Mouse (Mus musculus) layer of hippocampus, postnatal 10 days (tissue): ENCODE results near the gene Mtfp1. TPM values are rescaled to one million over a fixed set of nuclear protein-coding genes. Genes with fewer than 3 reads are reported as not detected.

ENCODE experiments used
- DNase-seq, 2 experiments: peaks; one replicate each; pipeline ENCODE4 v3.0.0; 2021; ENCODE audit warnings: low spot score in 2 of 2
- microRNA-seq, 2 experiments: library from miRNA; unstranded; fragments of <30 nt; microRNA quantifications; one replicate each; pipeline ENCODE4 v1.2.0; 2021
- total RNA-seq, 2 experiments: library from RNA; stranded (reverse); gene quantifications; 2 replicates each; pipeline ENCODE4 v1.2.3; 2021

Gene Mtfp1
- total RNA-seq, 2 experiments from 2014 or later: 62.5 to 66.0 TPM

GRCm38 (mm10) chr11:4087267-4087666 is 8.0 kb downstream of the Mtfp1 start:
- DNase-seq: peak; percentile 26

- no peak for DNase-seq
Measured at GRCm38 (mm10) chr11:4086246-4086645, 9.0 kb downstream of the Mtfp1 start.

DNA sequence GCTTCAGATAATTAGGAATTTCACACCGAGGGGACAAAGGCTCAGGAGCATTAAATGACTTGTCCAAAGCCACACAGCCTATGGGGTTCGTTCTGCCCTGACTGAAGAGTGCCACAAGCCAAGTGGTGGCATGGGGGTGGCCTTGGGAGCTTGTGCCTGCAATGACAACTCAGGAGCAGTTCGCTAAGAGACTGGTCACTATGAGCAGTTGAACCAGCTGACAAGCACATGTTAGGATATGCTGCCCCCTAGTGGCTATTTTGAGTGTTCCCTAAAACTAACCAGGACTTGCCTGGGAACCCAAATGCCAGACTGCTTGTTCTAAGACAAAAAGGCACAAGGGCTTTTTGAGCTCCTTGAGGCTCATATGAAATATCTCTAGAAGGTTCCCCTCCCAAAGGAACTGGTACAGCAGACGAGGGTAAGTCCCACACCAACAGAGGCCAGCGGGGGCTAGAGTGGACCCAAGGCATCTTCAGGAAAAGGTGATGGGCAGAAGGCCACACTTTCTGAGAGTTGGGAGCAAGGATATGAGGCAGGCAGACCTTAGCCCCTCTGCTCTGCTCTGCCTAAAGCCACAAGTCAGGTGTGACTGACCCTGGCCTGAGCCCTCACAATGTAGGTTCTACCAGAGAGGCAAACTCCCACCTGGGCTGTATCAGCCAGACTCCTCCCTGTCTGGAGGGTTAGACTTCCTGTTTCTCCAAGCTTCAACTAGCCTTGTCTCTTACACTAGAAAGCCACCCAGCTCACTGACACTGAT is 11.7 kb downstream of the Mtfp1 start:
- DNase-seq: peak; percentile 70 to 79

DNA sequence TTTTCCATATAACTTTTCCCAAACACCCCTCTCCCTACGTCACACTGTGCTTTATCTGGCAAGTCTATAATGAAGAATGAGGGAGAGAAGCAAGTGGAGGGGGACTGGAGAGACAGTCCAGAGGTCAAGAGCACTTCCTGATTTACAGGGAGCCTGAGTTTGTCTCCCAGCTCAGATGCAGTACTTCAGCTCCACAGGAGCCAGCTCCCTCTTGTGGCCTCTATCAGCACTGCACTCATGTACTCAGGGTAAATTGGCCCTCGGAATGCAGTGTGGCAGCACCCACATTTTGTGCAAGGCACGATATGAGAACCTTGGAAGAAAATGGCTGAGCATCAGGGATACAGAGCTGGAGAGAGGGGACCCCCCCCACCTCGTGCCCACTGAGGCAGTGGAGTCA is 15.0 kb downstream of the Mtfp1 start:
- DNase-seq: peak; percentile 79 to 80

GRCm38 (mm10) chr11:4078267-4078933 is 16.8 kb downstream of the Mtfp1 start:
- no peak for DNase-seq

- no peak for DNase-seq
Measured at GRCm38 (mm10) chr11:4076633-4077032, 18.6 kb downstream of the Mtfp1 start.

DNA sequence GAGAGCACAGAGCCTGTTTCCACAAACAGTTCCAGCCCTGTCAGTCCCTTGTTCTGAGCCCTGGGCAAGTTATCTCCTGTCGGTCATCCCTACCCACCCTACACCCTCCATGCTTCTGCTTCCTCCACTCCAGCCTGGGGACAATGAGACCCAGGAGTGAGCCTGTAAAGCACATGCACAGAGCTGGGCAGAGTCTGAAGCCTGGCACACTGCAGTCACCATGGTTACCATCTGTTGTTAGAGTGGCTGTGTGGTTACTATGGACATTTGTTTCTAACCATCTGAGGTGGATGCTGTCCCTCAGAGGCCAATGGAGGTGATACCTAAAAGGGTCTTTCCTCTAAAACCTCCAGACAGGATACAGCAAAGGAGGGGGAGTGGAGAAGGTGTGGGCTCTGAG is 25.6 kb downstream of the Mtfp1 start:
- DNase-seq: peak in 1 of 2 experiments; percentile 39

DNA sequence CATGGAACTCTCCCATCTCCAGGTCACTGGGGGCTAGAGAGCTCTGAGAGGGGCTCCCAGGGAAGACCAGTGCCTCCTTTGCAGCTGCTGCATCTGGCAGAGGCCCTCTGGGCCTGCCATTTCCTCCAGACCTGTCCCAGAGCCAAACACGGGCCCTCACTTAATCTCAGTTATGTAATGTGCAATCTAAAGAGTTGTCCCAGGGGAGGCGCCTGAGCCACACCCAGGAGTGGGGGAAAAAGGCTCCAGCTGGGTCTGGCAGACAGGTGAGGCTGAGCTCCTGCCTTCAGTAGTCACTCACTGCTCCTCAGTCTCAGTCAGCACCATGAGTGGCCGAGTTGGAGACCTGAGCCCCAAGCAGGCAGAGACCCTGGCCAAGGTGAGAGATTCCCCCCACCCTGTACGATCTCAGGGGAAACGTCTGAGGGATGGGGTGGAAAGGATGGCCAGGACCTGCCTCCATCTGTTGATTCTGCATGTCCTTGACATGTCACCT is 30.6 kb downstream of the Mtfp1 start, which contains the start of gene Sec14l3:
Sec14l3 (plus strand) TSS at position 215 of the 496 bp plus-strand sequence.
- DNase-seq: no peak

DNA sequence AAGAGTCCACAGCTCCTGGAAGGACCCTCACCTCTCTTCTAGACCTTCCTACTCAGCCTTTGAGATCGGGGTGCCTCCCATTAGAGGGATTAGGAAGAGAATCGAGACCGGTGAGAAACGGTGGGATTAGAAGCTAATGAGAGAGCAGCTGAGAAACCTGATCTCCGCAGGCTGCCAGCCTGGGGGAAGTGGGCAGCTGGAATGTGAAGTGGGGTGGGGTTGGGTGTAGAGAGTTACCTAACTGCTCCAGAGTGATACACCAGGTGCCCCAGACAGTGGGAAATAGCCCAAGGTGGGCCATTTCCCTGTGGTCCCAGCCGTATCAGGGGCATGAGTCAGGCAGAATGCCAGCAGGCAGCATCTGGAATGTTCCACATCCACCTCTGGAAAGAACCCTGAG is 32.3 kb downstream of the Mtfp1 start:
- no peak for DNase-seq

DNA sequence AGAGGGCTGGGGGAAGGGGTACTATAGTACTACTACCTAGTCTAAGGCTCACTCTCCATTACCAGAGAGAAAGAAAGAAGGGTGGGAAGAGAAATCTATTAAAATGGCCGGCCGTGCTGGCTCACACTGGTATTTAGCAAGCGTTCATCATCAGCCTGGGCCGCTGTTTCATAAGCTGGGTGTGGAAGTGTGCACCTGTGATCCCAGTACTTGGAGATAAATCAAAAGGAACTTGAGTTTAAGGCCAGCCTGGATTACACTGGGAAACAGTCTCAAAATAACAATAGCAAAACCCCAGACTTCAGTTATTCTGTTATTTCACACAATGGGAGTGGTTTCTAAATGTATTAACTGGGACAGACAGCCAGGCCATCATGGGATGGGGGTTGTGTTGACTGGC is 32.7 kb downstream of the Mtfp1 start:
- no peak for DNase-seq

DNA sequence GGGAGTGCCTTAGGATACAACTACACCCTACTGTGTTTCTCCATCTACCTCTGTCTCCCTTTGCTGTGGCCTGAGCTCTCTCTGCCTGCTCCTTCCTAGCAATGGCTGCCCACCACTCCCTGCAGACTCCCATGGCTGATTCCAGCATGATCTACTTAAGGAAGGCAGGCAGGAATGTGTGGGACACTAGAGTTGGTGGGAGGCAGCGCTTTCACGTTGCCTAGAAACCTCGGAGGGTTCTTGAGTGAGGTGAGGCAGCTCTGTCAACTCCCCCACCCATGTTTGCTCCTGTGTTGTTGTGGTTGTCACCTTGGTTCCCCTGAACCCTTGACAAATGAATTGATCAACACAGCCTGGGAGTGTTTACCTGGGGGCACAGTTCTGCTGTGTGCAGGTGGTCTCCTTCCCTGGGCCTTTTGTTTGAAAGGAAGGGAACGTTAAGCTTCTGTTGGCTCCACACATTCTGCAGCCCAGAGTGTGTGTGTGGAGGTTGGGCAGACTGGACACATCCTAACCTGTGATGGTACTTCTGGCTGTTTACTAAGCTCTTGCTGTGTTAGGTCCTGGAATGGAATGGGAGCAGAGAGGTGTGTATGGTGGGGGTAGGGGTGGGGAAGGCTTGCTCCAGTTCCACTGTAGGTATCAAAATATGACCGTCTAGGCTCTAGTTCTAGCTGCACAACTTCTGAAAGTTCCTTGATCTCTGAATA is 34.2 kb downstream of the Mtfp1 start:
- no peak for DNase-seq

DNA sequence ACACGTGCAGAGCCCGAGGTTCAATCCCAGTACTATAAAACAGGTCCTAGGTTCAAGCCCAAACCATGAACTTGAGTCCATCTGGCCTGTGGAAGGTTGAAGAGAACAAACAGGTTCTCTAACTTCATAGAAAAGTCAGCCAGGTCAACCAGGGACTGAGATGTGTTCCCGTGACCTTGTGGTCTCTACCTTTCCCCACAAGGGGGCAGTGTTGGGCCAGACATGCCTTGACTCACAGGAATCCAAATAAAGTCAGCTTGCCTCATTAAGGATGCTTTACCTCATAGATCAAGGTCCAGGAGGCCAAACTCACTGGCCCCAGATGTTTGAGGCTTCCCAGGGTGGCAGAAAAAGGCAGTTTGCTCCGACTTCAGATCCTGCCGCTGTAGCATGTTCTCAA is 41.7 kb downstream of the Mtfp1 start:
- peak; percentile 80 to 83 for DNase-seq

DNA sequence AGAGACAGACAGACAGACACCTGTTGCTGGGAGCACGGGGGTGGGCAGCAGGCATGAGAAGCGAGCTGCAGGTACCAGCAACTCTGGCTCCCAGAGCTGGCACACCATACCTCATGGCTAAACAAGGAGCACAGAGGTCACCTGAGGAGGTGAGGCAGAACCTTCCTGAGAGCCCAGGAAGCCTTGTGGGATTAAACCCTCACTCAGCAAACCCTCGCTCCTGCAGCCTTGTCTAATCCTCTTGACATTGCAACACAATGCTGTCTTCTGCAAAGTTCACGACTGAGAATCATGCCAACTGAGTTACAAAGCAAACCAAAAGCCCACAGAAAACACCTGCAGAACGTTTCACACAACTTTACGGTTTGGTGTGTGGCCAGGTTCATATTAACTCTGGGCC is 46.8 kb downstream of the Mtfp1 start:
- no peak for DNase-seq

DNA sequence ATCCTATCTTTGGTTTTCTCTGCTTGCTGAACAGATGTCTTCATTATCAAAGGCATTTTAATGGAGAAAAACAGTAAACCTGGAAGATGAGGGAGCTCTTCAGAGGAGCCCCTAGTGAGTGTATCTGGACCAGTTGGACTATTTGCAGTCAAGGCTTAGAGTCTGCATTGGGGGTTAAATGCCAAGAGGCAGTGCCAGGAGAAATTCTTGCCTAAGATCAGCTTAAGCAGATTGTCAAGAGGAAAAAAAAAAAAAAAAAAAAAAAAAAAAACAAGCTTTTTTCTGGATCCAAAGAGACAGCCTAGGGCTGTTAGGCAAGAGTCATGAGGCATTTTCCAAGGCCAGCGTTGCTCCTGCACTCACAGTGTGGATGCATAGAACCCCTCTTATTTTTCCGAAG is 47.5 kb downstream of the Mtfp1 start:
- DNase-seq: no peak

DNA sequence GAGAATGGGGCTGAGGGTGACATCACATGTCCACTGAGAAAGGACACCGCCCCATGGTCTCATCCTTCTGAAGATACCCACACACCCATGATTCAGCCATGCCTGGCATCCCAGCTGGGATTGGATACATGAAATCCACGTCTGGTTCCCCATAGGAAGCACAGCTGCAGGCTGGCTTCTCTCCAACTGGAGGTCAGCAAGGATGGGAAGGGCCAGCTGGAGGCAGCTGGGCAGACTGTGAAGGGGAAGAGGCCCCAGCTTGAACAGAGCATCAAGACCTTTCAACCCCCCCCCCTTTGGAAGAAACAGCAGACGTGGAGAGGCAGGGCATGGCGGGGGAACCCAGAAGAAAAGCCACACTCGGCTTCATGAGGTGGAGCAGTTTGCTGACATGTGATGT is 48.7 kb downstream of the Mtfp1 start:
- DNase-seq: no peak

DNA sequence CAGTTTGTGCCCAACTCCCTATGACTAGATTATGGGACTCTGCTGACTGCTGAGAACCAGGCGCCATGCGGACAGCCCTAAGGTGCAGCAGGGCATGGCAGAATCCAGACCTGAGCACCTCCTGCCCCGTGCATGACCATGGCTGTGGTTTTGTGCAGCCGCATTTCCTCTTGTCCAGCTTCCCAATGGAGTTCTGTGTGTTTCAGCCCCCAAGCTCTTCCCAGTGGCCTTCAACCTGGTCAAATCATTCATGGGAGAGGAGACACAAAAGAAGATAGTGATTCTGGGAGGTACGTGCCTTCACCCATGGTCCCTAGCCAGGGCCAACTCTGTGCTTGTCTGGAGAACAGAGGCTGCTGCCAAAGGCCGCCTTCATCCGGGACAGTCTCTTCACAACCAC is 52.2 kb downstream of the Mtfp1 start:
- no peak for DNase-seq

Small RNA genes lying within 50 kb of the gene (microRNA-seq; reads per million reads assigned to microRNA genes)
- gene Mir3060: 0.78 to 2.7 reads per million in 2 experiments

Other genes with a start within 250 kb of the Mtfp1 start
- 10 to 100 TPM; 84.0 to 87.2 TPM for gene Osbp2, start 231.5 kb downstream of the Mtfp1 start, total RNA-seq
- gene 4921536K21Rik, start 200.3 kb downstream of the Mtfp1 start, total RNA-seq: under 1 TPM; 0.62 to 0.69 TPM
- gene Dusp18, start 200.2 kb downstream of the Mtfp1 start, total RNA-seq: 10 to 100 TPM; 19.8 to 22.6 TPM
- 10 to 100 TPM; 21.8 to 22.2 TPM for gene Slc35e4, start 180.8 kb downstream of the Mtfp1 start, total RNA-seq
- gene Tcn2, start 163.3 kb downstream of the Mtfp1 start, total RNA-seq: 10 to 100 TPM; 13.2 to 16.2 TPM
- gene Pes1, start 131.5 kb downstream of the Mtfp1 start, total RNA-seq: 10 to 100 TPM; 37.1 to 51.0 TPM
- gene 4930556J24Rik, start 118.7 kb downstream of the Mtfp1 start, total RNA-seq: not detected
- gene Gal3st1, start 111.8 kb downstream of the Mtfp1 start, total RNA-seq: 10 to 100 TPM in 1 of 2 experiments, 1 to 10 TPM in 1; 8.9 to 10.2 TPM
- gene Sec14l4, start 64.0 kb downstream of the Mtfp1 start, total RNA-seq: 1 to 10 TPM in 1 of 2 experiments, under 1 TPM in 1; 0.38 to 1.1 TPM
- 1 to 10 TPM; 3.7 to 4.5 TPM for gene Sec14l3, start 30.6 kb downstream of the Mtfp1 start, total RNA-seq
- 10 to 100 TPM; 24.3 to 26.8 TPM for gene Sec14l2, start 28.0 kb upstream of the Mtfp1 start, total RNA-seq
- 10 to 100 TPM; 47.7 to 49.4 TPM for gene Rnf215, start 39.8 kb upstream of the Mtfp1 start, total RNA-seq
- gene Ccdc157, start 64.8 kb upstream of the Mtfp1 start, total RNA-seq: 10 to 100 TPM; 13.4 to 14.6 TPM
- gene Sf3a1, start 64.9 kb upstream of the Mtfp1 start, total RNA-seq: 10 to 100 TPM; 61.1 to 72.9 TPM
- 10 to 100 TPM; 28.4 to 31.1 TPM for gene Tbc1d10a, start 91.3 kb upstream of the Mtfp1 start, total RNA-seq
- 1 to 10 TPM; 4.0 to 5.5 TPM for gene Castor1, start 122.8 kb upstream of the Mtfp1 start, total RNA-seq
- gene Osm, start 141.0 kb upstream of the Mtfp1 start, total RNA-seq: not detected
- under 1 TPM; 0.59 to 0.71 TPM for gene Lif, start 162.1 kb upstream of the Mtfp1 start, total RNA-seq